Mouse (Mus musculus) ES-E14 (cell line): ENCODE results near the gene Rfx7.

Experiments
- CHD2 ChIP-seq: IDR thresholded peaks from 2 replicates; pipeline ENCODE4 v1.6.1; 2014; ENCODE audit warnings: mild to moderate bottlenecking, low read depth, low read length, inconsistent platforms
- HCFC1 ChIP-seq: IDR thresholded peaks from 2 replicates; pipeline ENCODE4 v1.6.1; 2012; ENCODE audit warnings: low read length, inconsistent platforms, borderline replicate concordance; ENCODE audit not compliant: insufficient read depth
- MAFK ChIP-seq: IDR thresholded peaks from 2 replicates; pipeline ENCODE4 v1.6.1; 2014; ENCODE audit warnings: mild to moderate bottlenecking, low read depth, low read length, inconsistent platforms; ENCODE audit not compliant: insufficient read depth
- ZC3H11A ChIP-seq: IDR thresholded peaks from 2 replicates; pipeline ENCODE4 v1.6.1; 2012; ENCODE audit warnings: low read depth, mild to moderate bottlenecking, inconsistent platforms, low read length, borderline replicate concordance
- ZNF384 ChIP-seq: IDR thresholded peaks from 2 replicates; pipeline ENCODE4 v1.6.1; 2012; ENCODE audit warnings: low read depth, low read length, inconsistent platforms

DNA sequence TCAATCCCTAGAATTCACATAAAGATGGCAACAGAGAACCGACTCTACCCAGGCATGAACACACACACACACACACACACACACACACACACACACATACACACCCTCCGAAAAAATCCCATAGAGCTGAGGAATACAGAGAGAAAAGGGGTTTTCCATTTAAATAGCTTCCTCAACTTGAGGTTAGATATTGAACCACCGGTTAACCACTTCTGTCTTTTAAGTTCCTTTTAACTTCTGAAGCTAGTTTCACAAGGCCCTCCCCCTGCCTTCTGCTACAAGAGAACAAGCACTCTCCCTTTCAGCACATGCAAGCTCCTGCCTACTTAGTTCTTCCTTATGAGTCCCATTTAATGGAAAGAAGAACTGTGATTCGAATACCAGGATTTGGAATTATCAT is 128.1 kb downstream of the Rfx7 start:
- TF ChIP-seq ZC3H11A = no peak
- no peak for TF ChIP-seq HCFC1
- TF ChIP-seq CHD2 = no peak
- TF ChIP-seq ZNF384 = no peak
- no peak for TF ChIP-seq MAFK
